In the genomic region with DNA sequence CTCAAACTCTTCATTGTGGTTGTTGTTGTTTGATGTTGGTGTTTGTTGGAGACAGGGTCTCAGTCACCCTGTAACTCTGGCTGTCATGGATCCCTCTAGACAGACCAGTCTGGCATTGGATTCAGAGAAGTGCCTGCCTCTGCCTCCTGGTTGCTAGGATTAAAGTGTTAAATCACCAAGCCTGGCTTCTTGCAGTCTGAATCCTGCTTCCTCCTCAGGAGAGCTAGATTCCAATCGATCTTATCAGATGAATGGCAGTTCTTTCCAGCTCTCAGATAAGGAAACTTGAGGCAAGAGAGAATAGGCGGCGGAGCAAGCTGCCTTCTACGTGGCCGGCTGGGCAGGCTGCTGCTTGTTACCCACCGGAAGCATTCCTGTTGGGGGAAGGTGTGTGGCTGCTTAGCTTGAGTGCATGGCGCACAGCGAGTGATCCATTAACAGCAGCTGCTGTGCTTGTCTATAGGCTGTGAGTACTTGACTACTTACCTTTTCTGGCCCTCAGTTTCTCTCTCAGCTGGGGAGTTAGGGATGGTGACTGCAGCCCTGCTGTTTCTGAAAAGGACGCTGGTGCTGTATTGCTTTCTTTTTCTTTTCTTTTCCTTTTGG, we compare ENCODE assay signal across 11 mouse cellular contexts. TPM values are rescaled to one million over a fixed set of nuclear protein-coding genes. Genes with fewer than 3 reads are reported as not detected.
DNase-seq lines count a peak whose midpoint lies in the region; ATAC-seq and TF ChIP-seq lines count a peak whose summit lies in the region.
"Had no signal": no experiment of that assay in that cellular context is flagged by ENCODE, and none has a peak within 500 bp of the region (broad histone marks: within the 10 kb centered on the region; RNA-seq: fewer than 3 reads in every experiment).

No protein-coding gene starts in this region.

- no peaks in the 10 kb centered on the region for H3K27me3 ChIP-seq in cerebellum, adult 2 months (ENCODE audit: control insufficient read depth, insufficient read depth, low read length)
- no peaks in the 10 kb centered on the region for H3K27me3 ChIP-seq in stomach, embryonic 16.5 days (ENCODE audit: control insufficient read depth, insufficient read depth, low read length)
- H3K27me3 ChIP-seq in midbrain, embryonic 13.5 days, result 0 out of 2 replicates have a peak, but pooled peaks cover 5% of the 10 kb centered on the region
- H3K27me3 ChIP-seq: hindbrain, embryonic 15.5 days; midbrain, embryonic 15.5 days had no signal

- 33% methylated on average over 9 of the region's 9 CpGs for WGBS in cerebellum, adult 2 months
- WGBS in stomach, embryonic 16.5 days, result 36% methylated on average over 9 of the region's 9 CpGs
- 44% methylated on average over 9 of the region's 9 CpGs for WGBS in midbrain, embryonic 13.5 days

- intact Hi-C loops in left cerebral cortex, adult 2 months (cut with DNase I), result no loop called here
- intact Hi-C loops in left cerebral cortex, postnatal 36 days (cut with DNase I), result no loop called here
- intact Hi-C loops in left cerebral cortex, postnatal 14 days (cut with DNase I), result no loop called here

- no peaks in the 10 kb centered on the region for H3K36me3 ChIP-seq in stomach, embryonic 16.5 days (ENCODE audit: control insufficient read depth, insufficient read depth, low read length)
- H3K36me3 ChIP-seq in midbrain, embryonic 13.5 days, result 0 out of 2 replicates have a peak, but pooled peaks cover 10% of the 10 kb centered on the region
- H3K36me3 ChIP-seq: hindbrain, embryonic 15.5 days had no signal

- H3K27ac ChIP-seq in cerebellum, adult 2 months (ENCODE audit: insufficient read depth, low read length), result peak overlapping the region; percentile 96
- peak overlapping the region; percentile 55; the same call in 1 of the 2 replicates for H3K27ac ChIP-seq in left cerebral cortex, adult 2 months
- H3K27ac ChIP-seq in stomach, embryonic 16.5 days (ENCODE audit: low read length), result peak overlapping the region; percentile 53
- H3K27ac ChIP-seq in midbrain, embryonic 13.5 days, result no peak overlapping the region
- H3K27ac ChIP-seq: hindbrain, embryonic 15.5 days; midbrain, embryonic 15.5 days had no signal

- H3K9me3 ChIP-seq in stomach, embryonic 16.5 days (replicated peaks; ENCODE audit: control insufficient read depth, low read length), result no peaks in the 10 kb centered on the region
- no peaks in the 10 kb centered on the region for H3K9me3 ChIP-seq in midbrain, embryonic 13.5 days
- H3K9me3 ChIP-seq: hindbrain, embryonic 15.5 days; midbrain, embryonic 15.5 days had no signal

- no peak for DNase-seq in cerebellum, adult 2 months
- no peak for DNase-seq in cerebellum, adult 11 months
- no peak for DNase-seq in left cerebral cortex, adult 2 months (ENCODE audit: extremely low spot score in 1 of 2, low spot score in 2 of 2)
- no peak for DNase-seq in left cerebral cortex, postnatal 36 days (ENCODE audit: low spot score in 2 of 2)
- DNase-seq in ZHBTc4 (ENCODE audit: low read depth, low spot score), result peak; percentile 46
- no peak for DNase-seq in left cerebral cortex, postnatal 14 days (ENCODE audit: low spot score in 2 of 2)
- DNase-seq: retina, postnatal 1 day had no signal

- ATAC-seq in stomach, embryonic 16.5 days (ENCODE audit: insufficient read depth, low FRiP score), result no peak
- ATAC-seq in midbrain, embryonic 13.5 days, result no peak
- ATAC-seq: midbrain, embryonic 15.5 days had no signal

- no peak for TF ChIP-seq CTCF in cerebellum, adult 2 months (IDR thresholded peaks at IDR 0.05; ENCODE audit: borderline replicate concordance, insufficient read depth, low read depth, low read length)
- TF ChIP-seq CTCF in left cerebral cortex, adult 2 months (IDR thresholded peaks at IDR 0.05), result no peak

- TF ChIP-seq POLR2A in cerebellum, adult 2 months (IDR thresholded peaks at IDR 0.05; ENCODE audit: borderline replicate concordance, insufficient read depth, low read length), result no peak

- H3K4me2 ChIP-seq in stomach, embryonic 16.5 days (ENCODE audit: low read depth, low read length), result no peak overlapping the region
- H3K4me2 ChIP-seq in midbrain, embryonic 13.5 days (replicated peaks), result no peak overlapping the region
- H3K4me2 ChIP-seq: hindbrain, embryonic 15.5 days; midbrain, embryonic 15.5 days had no signal

- peak overlapping the region; percentile 36; the same call in 1 of the 2 replicates for H3K9ac ChIP-seq in stomach, embryonic 16.5 days (ENCODE audit: low read length)
- no peak overlapping the region for H3K9ac ChIP-seq in midbrain, embryonic 13.5 days (replicated peaks)
- H3K9ac ChIP-seq: hindbrain, embryonic 15.5 days; midbrain, embryonic 15.5 days had no signal

- H3K4me1 ChIP-seq in cerebellum, adult 2 months (ENCODE audit: control insufficient read depth, insufficient read depth, low read length), result peaks cover 47% of the 10 kb centered on the region
- peaks cover 41% of the 10 kb centered on the region for H3K4me1 ChIP-seq in stomach, embryonic 16.5 days (ENCODE audit: control insufficient read depth, insufficient read depth, low read length)
- peaks cover 48% of the 10 kb centered on the region for H3K4me1 ChIP-seq in midbrain, embryonic 13.5 days (replicated peaks)

- H3K4me3 ChIP-seq in cerebellum, adult 2 months (replicated peaks; ENCODE audit: insufficient read depth, low read depth, low read length), result peak overlapping the region; percentile 35
- H3K4me3 ChIP-seq in left cerebral cortex, adult 2 months, result no peak overlapping the region
- H3K4me3 ChIP-seq in stomach, embryonic 16.5 days (replicated peaks; ENCODE audit: low read length), result no peak overlapping the region
- no peak overlapping the region for H3K4me3 ChIP-seq in midbrain, embryonic 13.5 days (replicated peaks)
- H3K4me3 ChIP-seq: hindbrain, embryonic 15.5 days; midbrain, embryonic 15.5 days had no signal

RNA-seq across cellular contexts. Expression of a gene that starts 4.6 kb away (rescaled TPM):
- 68.2 and 76.1 TPM in 2 replicates for polyA plus RNA-seq in cerebellum, adult 2 months (2012; rRNA removed)
- 10 to 100 TPM; 28.1 to 31.5 TPM for total RNA-seq in left cerebral cortex, adult 2 months (2021)
- 10 to 100 TPM; 32.6 to 34.3 TPM for total RNA-seq in left cerebral cortex, postnatal 36 days (2021)
- 9.4 and 11.8 TPM in 2 replicates for polyA plus RNA-seq in stomach, embryonic 16.5 days (2015; fragmentation: Nextera tagmentation; extraction: Ambion mirVana)
- 24.2 and 25.1 TPM in 2 replicates for polyA plus RNA-seq in midbrain, embryonic 13.5 days (2015; fragmentation: Nextera tagmentation; extraction: Ambion mirVana)
- total RNA-seq in left cerebral cortex, postnatal 14 days (2021), result 10 to 100 TPM; 25.7 to 26.5 TPM

RNA-seq across cellular contexts. Expression of a gene that starts 46.1 kb away (rescaled TPM):
- 41.0 and 44.1 TPM in 2 replicates for polyA plus RNA-seq in cerebellum, adult 2 months (2012; rRNA removed)
- 10 to 100 TPM; 41.5 to 46.9 TPM for total RNA-seq in left cerebral cortex, adult 2 months (2021)
- 10 to 100 TPM; 48.3 to 49.2 TPM for total RNA-seq in left cerebral cortex, postnatal 36 days (2021)
- 26.1 and 26.5 TPM in 2 replicates for polyA plus RNA-seq in stomach, embryonic 16.5 days (2015; fragmentation: Nextera tagmentation; extraction: Ambion mirVana)
- polyA plus RNA-seq in midbrain, embryonic 13.5 days (2015; fragmentation: Nextera tagmentation; extraction: Ambion mirVana), result 94.6 and 106 TPM in 2 replicates
- total RNA-seq in left cerebral cortex, postnatal 14 days (2021), result 10 to 100 TPM; 39.6 to 43.0 TPM
